Mouse (Mus musculus) testis, adult 2 months (tissue): Measurements from ENCODE around the gene Cpeb2.

Experiments used
- CTCF ChIP-seq: fragments of 200-500 bp; IDR thresholded peaks from 2 replicates; pipeline ENCODE4 v1.5.1; 2012; ENCODE audit warnings: low read depth, mild to moderate bottlenecking, inconsistent platforms, low read length, moderate library complexity; ENCODE audit not compliant: control insufficient read depth, insufficient read depth, insufficient replicate concordance
- POLR2A ChIP-seq: fragments of 200-500 bp; IDR thresholded peaks from 2 replicates; pipeline ENCODE4 v1.6.1; 2012; ENCODE audit warnings: low read depth, mild to moderate bottlenecking, inconsistent platforms, low read length, moderate library complexity; ENCODE audit not compliant: control insufficient read depth

GRCm38 (mm10) chr5:43240729-43241128 is 7.8 kb downstream of the Cpeb2 start:
- TF ChIP-seq CTCF = no peak
- TF ChIP-seq POLR2A = no peak
